Mouse (Mus musculus) thymus, postnatal 10 days (tissue): ENCODE data around the gene Pex11b.
"Not testable (repeated sequence)": the region's sequence is repeated elsewhere in the genome, so short reads cannot be mapped to it uniquely, and the experiment has no call there.

ENCODE experiments used
- DNase-seq, 2 experiments: peaks; one replicate each; pipeline ENCODE4 v3.0.0; 2021; ENCODE audit warnings: low spot score in 2 of 2

The Pex11b gene

GRCm38 (mm10) chr3:96623201-96623600, 12.0 kb upstream of the Pex11b start:
- no peak for DNase-seq

GRCm38 (mm10) chr3:96629729-96630600, 5.2 kb upstream of the Pex11b start, which contains the start of gene Rbm8a:
Gene Rbm8a, plus strand, starts transcription at chr3:96629933.
- DNase-seq: peak; percentile 91 to 93

- no peak for DNase-seq
Observed at GRCm38 (mm10) chr3:96632058-96632457, 3.1 kb upstream of the Pex11b start.

DNA sequence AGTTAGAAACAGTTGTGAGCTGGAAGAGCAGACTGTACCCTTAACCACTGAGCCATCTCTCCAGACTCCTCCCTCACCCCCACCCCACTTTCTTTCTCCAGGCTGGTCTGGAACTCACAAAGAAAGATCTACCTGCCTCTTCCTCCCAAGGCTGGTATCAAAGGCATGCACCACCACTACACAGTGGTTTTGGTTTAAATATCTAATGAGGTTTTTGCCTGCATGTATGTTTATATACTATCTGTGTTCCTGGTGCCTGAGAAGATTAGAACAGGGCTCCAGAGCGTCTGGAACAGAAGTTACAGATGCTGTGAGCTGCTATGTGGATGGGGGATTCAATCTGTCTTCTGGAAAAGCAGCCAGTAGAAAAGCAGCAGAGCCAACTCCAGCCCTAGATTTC, 1.2 kb upstream of the Pex11b start:
- DNase-seq: no peak

- DNase-seq: no peak
Observed at GRCm38 (mm10) chr3:96635906-96636305, 730 bp downstream of the Pex11b start.

- no peak for DNase-seq
Observed at GRCm38 (mm10) chr3:96636448-96636847, 1.3 kb downstream of the Pex11b start.

DNA sequence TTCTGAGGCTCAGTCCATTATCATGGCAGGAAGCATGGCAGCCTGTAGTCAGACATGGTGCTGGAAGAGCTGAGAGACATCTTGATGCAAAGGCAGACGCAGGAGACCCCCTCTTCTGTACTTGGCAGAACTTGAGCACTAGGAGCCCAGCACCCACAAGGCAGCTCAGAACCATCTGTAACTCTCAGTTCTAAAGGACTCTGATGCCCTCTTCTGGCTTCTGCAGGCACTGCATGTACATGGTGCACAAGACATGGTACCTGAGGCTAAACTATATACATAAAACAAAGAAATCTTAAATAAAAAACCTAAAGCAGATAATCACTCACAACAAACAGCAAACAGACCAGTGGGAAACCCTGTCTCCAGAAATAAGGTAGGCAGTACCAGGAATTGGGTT, 4.0 kb downstream of the Pex11b start:
- peak; percentile 56 to 70 for DNase-seq

- no peak for DNase-seq
Observed at GRCm38 (mm10) chr3:96645018-96645649, 10.0 kb downstream of the Pex11b start, which contains the start of gene Itga10. Gene Itga10, plus strand, starts transcription at chr3:96645584.

DNA sequence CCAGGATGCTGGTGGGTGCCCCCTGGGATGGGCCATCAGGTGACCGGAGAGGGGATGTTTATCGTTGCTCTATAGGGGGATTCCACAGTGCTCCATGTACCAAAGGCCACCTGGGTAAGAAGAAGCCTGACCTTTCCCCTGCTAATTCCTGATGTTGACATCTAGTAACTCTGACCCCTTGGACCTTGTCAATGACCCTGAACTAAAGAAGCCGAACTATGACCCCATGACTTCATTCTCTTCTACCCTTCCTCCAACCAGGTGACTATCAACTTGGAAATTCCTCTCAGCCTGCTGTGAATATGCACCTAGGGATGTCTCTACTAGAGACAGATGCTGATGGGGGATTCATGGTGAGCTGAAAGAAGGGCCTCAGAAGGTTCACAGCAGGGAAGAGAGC, 12.2 kb downstream of the Pex11b start:
- DNase-seq: no peak

DNA sequence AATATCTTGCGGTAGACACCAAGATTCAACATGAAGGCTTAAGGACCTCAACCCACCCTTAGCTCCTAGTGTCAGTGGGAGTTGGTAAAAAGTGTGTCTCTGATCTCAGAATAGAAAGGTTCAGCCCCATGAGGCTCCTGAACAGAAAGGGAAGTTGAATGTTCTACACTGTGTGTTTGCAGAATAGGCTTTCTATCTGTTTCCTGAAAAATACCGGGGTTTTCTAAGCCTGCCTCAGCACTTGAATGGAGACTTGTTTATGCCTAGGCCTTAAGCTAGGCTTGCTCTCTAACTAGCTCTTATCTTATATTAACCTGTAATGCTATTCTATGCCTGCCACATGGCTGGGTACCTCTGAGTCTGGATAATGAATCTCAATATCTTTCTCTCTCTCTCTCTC, 25.7 kb downstream of the Pex11b start:
- no peak for DNase-seq

DNA sequence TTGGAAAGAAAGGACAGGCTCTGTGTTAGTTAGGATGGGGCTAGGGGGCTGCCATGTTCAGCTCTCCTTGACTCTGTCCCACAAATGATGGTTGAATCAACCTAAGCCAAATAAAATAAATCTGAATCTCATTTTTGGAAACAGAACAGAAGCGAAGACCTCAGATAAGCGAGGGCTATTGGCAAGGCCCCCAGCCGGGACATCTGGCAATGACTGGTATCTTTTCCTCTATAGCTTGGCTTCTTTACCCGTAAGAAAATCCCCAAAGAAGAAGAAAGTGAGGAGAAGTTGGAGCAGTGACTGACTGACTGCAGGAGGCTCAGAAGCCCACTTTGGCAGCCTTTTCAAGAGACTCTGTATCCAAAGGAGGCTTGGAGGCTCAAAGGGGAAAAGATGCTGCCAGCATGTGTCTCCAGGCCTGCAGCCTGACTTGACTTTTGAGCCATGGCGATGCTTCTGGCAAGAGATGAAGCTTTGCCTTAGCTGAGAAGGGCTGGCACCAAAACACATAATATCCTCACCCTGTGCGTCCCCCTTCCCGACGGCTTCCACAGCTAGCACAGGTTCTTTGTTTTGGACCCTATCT, 27.6 kb downstream of the Pex11b start:
- DNase-seq: no peak

DNA sequence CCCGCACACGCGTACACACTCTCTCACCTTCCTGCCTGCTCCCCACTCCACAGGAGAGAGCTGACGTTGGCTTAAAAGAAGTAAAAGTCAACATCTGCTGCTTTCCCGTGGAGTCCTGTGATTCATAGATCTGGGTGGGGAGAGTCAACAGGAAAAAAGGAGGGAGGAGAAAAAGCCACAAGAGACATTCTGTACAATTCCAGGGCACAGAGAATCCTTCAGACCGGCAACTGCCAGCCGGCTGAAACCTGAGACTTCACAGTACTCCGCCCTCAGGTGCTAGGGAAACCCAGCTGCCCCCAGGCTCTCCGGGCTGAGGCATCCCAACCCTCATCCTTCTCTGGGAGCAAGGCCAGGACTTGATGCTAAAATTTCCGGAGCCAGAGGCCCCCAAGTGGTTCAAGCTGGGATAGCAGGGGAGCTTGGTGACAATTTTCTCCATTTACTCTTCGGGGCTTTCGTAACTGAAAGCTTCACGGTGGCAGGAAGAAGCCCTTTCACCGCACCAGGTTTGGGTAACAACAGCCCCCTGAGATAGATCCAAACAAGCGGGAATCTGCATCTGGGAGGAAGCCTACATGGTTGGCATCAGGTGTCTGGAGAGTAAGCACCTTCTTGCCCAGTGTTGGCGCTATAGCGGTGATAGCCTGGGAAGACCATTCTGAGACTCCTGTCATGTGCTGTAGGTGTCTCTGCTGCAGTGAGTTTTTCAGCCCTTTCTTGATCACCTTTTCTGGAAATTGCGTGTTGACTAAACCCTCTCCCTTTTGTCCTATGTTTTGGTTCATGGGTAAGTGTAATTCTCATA, 28.5 kb downstream of the Pex11b start:
- peak; percentile 16 to 58 for DNase-seq

DNA sequence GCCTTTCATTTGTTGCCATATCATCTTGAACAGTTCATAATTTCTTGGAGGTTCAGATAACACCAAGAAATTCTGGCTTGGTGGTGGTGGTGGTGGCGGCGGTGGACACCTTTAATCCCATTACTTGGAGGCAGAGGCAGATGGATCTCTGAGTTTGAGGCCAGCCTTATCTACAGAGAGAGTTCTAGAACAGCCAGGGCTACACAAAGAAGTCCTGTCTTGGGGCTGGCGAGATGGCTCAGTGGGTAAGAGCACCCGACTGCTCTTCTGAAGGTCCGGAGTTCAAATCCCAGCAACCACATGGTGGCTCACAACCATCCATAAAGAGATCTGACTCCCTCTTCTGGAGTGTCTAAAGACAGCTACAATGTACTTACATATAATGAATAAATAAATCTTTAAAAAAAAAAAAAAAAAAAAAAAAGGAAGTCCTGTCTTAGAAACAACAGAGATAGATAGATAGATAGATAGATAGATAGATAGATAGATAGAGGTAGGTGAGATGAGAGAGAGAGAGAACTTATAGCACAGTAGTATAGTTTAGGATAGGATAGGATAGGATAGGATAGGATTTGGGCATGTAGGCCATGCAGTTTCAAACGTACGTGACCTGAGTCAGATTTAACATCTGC, 30.7 kb downstream of the Pex11b start:
- DNase-seq: not testable (repeated sequence)

DNA sequence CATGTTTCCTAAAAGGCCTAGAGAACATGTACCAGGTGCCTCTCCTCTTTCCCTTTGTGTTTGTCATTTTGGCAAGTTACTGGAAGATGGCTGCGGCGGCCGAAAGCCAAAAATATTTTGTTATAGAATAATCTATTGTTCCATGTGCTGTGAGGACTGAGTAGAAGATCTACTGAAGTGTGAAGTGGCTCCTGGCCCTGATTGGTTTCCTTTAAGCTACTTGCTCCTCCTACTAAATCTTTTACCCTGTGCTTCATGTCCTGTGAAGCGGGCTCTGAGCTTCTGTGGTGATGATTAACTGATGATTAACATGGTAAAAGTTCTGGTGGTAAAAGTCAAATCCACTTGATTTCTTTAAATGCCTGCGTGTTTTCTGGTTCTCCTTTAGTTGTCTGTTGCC, 31.7 kb downstream of the Pex11b start:
- DNase-seq: no peak

DNA sequence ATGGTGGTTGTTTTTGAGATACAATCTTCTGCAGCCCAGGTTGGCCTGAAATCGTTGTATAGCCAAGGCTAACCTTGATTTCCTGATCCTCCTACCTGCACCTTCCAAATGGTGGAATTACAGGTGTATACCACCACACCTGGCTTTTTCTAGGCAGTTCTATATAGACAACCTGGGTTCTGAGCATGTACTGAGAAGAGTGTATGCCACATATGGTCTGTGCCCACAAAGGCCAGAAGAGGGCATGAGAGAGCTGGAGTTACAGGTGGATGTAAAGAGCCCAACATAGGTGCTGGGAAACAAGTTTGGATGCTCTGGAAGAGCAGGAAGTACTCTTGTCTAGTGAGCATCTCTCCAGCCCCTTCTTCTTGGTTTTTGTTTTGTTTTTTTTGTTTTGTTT, 32.1 kb downstream of the Pex11b start:
- peak in 1 of 2 experiments; percentile 14 for DNase-seq

- no peak for DNase-seq
Observed at GRCm38 (mm10) chr3:96668424-96669067, 33.4 kb downstream of the Pex11b start.

- DNase-seq: peak; percentile 68 to 72
Observed at GRCm38 (mm10) chr3:96669727-96670468, 34.7 kb downstream of the Pex11b start, which contains the start of gene Ankrd35. Gene Ankrd35, plus strand, starts transcription at chr3:96670131.

GRCm38 (mm10) chr3:96671519-96671918, 36.3 kb downstream of the Pex11b start:
- no peak for DNase-seq

DNA sequence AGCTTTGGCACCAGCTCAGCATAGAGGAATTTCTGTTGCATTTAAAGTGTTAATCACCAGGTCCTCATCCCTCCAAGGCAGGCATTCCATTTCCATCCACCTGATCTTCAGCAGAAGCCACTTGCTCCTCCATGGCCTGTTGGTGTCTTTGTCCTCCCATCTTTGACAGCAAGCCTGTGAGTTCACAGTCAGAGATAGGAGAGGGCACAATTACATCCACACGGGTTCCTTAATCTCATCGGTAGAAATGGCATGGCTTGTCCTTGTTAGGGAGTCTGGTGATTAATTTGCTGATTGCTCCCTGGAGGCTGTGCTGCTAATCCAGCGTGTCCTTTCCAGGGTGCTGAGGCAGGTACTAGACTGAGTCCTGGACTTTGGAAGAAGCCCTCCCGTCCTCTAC, 38.3 kb downstream of the Pex11b start:
- no peak for DNase-seq

DNA sequence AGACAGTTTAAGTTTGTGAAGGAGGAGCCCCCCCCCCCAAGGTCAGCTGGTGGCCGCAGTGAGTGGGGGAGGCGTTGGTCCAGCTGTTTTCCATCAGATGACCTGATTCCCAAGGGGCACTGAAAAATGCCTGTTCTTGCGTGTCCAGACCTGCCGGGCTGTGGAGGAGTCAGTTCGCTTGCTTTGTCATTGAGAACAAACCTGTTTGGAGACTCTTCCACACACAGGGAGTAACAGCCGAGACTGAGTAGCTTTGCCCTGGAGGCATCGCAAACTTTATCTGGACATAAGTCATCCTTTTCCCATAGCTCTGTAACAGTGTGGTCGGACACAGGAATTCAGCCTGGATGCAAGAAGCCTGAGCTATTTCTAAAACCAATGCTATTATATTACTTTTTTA, 39.3 kb downstream of the Pex11b start:
- DNase-seq: no peak
